Mouse (Mus musculus) midbrain, embryonic 10.5 days (tissue): ENCODE measurements at regions not wholly inside any gene's neighbourhood (a gene's known extent, or its start where the extent isn't known, plus 50 kb on each side); places are given as distances from the start of the nearest gene placed in this dataset.

Experiments
- DNase-seq: peaks from one replicate; pipeline ENCODE4 v3.0.0-alpha.2; 2017; ENCODE audit warnings: low spot score
- H3K27ac ChIP-seq: fragments of 300-500 bp; sonication (generic); replicated peaks from 2 replicates; pipeline ENCODE4 v1.5.1; 2016; ENCODE audit warnings: mild to moderate bottlenecking
- H3K27me3 ChIP-seq: fragments of 300-500 bp; sonication (generic); 2 replicates; pipeline ENCODE4 v1.6.1; 2016; ENCODE audit warnings: low read depth, mild to moderate bottlenecking; ENCODE audit not compliant: poor library complexity, severe bottlenecking
- H3K36me3 ChIP-seq: fragments of 300-500 bp; sonication (generic); 2 replicates; pipeline ENCODE4 v1.6.1; 2016; ENCODE audit warnings: mild to moderate bottlenecking, moderate library complexity
- H3K4me1 ChIP-seq: fragments of 300-500 bp; sonication (generic); 2 replicates; pipeline ENCODE4 v1.6.1; 2016
- H3K4me3 ChIP-seq: fragments of 300-500 bp; sonication (generic); 2 replicates; pipeline ENCODE4 v1.5.1; 2016; ENCODE audit warnings: mild to moderate bottlenecking, moderate library complexity
- H3K9me3 ChIP-seq: fragments of 300-500 bp; sonication (generic); replicated peaks from 2 replicates; pipeline ENCODE4 v1.6.1; 2016; ENCODE audit warnings: mild to moderate bottlenecking
- WGBS: fragments of 180-500 bp; shearing (Covaris S2); methylation state at CpG from one replicate; pipeline ENCODE4 v1.1.7; 2016; 5-methylcytosine and 5-hydroxymethylcytosine counted together

DNA sequence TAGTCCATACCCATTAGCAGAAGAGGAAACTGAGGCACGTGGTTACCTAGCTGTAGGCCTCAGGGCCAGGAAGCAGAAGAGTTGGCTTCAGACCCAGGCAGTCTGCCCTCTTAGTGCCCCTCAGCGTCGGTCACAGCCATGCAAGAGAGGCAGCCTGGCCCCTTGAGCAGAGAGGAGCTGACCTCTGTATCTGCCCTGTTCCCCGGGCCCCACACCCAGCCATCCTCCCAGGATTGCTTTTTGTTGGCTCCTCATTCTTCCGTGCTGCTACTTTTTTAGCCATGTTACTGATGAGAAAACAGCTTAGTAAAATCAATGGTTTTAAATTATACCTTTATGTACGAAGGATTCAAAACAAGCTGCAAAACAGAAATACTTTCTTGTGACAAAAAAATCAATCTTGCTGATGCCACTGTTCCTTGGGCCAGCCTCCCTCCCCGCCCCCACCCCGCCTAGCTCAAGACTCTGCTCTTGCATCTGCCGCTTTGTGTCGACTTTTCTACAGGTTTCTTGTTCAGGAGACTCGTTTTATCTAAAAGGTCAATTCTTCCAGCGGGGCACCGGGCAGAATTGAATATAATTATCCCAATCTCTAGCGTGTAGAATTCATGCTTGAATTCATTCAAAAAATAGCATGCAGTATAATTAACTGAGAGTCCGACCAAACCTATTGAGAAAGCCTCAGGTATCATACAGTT is 70.8 kb downstream of the Sall1 start:
- H3K36me3 ChIP-seq = no peaks in the 10 kb centered on the region
- peaks cover 23% of the 10 kb centered on the region for H3K4me1 ChIP-seq
- no peak for DNase-seq
- no peaks in the 10 kb centered on the region for H3K27me3 ChIP-seq
- H3K9me3 ChIP-seq = no peaks in the 10 kb centered on the region
- no peak overlapping the region for H3K4me3 ChIP-seq
- H3K27ac ChIP-seq = peak overlapping the region; percentile 67
- WGBS = 46% methylated on average over 15 of the region's 15 CpGs

DNA sequence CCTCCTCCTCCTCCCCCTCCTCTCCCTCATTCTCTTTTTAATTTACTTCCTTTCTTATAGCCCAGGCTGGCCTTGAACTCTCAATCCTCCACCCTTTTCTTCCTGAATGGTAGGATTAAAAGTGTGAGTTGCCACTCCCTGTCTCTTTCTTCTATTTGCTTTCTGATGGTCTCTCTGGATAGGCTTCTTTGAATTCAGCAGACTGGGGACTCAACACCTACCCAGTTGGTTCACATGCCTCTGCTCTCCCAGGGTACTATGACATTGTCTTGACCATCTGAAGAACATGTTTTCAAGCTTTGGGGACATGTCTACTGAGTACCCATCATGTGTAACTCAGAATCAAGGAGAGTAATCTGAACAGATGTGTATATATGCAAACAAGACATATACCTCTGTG is 85.1 kb downstream of the Sall1 start:
- no peak overlapping the region for H3K4me3 ChIP-seq
- no peak overlapping the region for H3K27ac ChIP-seq
- H3K9me3 ChIP-seq = peaks cover 12% of the 10 kb centered on the region; the same call in 1 of the 2 replicates
- no peaks in the 10 kb centered on the region for H3K4me1 ChIP-seq
- no peak for DNase-seq
- no peaks in the 10 kb centered on the region for H3K27me3 ChIP-seq
- no peaks in the 10 kb centered on the region for H3K36me3 ChIP-seq

- 0 out of 2 replicates have a peak, but pooled peaks cover 3% of the 10 kb centered on the region for H3K4me1 ChIP-seq
- WGBS = 69% methylated on average over 2 of the region's 2 CpGs
- H3K27ac ChIP-seq = no peak overlapping the region
- H3K4me3 ChIP-seq = no peak overlapping the region
- H3K9me3 ChIP-seq = peaks cover 20% of the 10 kb centered on the region; the same call in 1 of the 2 replicates
- DNase-seq = no peak
- H3K27me3 ChIP-seq = no peaks in the 10 kb centered on the region
- no peaks in the 10 kb centered on the region for H3K36me3 ChIP-seq
These were observed 90.8 kb downstream of the Sall1 start for GRCm38 (mm10) chr8:88953178-88953577.

DNA sequence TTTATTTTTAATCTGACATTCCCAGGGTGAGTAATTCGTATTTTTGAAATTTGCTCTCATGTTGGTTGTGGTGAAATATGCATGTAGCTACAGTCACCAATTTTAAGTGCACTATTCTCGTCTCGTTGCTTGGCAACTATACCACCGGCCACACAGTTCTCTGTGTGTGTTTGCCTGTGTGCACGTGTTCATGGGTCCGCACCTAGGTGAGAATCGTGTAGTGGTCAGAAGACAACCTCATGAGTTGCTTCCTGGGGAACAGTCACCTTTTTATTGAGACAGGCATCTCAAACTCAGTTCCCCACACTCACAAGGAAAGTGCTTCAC is 92.2 kb downstream of the Sall1 start:
- H3K27ac ChIP-seq = no peak overlapping the region
- no peak overlapping the region for H3K4me3 ChIP-seq
- no peaks in the 10 kb centered on the region for H3K36me3 ChIP-seq
- H3K27me3 ChIP-seq = no peaks in the 10 kb centered on the region
- 89% methylated on average over 7 of the region's 7 CpGs for WGBS
- no peak for DNase-seq
- peaks cover 12% of the 10 kb centered on the region; the same call in 1 of the 2 replicates for H3K9me3 ChIP-seq
- peaks cover 10% of the 10 kb centered on the region; the same call in 1 of the 2 replicates for H3K4me1 ChIP-seq

DNA sequence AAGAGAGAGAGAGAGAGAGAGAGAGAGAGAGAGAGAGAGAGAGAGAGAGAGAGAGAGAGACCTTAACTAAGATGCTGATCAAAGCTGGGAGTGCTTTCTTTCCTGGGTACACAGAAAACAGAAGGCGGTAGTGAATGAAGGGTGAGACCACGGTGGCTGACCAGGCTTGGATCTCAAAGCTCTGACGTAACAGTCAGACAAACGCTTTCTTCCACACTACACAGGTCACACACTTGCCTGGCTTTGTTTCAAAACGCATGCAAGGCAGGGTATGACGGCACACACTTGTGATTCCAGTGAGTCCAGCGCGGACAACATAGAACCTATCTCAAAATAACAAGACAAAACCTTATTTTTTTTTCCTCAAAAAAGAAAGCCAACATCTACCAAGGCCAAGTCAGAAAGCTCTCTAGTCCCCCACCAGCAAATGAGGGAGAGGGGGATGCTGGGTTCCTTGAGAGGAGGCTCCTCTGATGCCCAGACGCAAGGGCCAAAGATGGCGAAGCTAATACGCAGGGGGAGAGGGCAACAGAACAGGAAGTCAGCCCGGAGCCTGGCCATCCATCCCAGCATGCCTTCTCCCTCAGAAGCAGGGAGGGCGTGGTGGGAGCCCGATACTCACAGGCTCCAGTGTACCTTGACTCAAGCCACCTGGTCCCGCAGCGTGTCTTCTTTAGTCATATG is 92.7 kb downstream of the Sall1 start:
- H3K27me3 ChIP-seq = no peaks in the 10 kb centered on the region
- no peak overlapping the region for H3K27ac ChIP-seq
- H3K4me3 ChIP-seq = no peak overlapping the region
- DNase-seq = no peak
- H3K36me3 ChIP-seq = no peaks in the 10 kb centered on the region
- 91% methylated on average over 16 of the region's 16 CpGs for WGBS
- peaks cover 10% of the 10 kb centered on the region; the same call in 1 of the 2 replicates for H3K4me1 ChIP-seq
- peaks cover 8% of the 10 kb centered on the region; the same call in 1 of the 2 replicates for H3K9me3 ChIP-seq

DNA sequence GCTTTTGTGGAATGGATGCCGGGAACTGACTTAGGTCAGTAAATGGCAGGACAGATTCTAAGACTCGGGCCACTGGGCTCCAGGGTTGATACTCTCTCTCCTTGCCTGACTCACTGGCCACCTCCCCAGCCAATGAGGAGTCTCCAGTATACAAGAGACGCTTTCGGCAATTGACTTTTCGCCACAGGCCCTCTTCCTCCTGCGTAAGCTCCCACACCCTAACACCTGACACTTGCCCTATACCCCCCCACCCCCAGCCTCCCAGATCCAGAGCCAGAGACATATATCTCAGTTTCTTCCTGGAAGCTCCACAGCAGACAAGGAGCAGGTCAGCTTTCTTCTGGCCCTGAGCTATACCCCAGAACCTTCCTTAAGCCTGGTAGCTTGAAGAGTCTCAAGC is 94.0 kb downstream of the Sall1 start:
- Histone ChIP-seq H3K9me3 (peaks cover 8% of the 10 kb centered on the region; the same call in 1 of the 2 replicates), H3K27ac (no peak overlapping the region), H3K4me1 (peaks cover 14% of the 10 kb centered on the region; the same call in 1 of the 2 replicates), H3K36me3 (no peaks in the 10 kb centered on the region), H3K4me3 (no peak overlapping the region), H3K27me3 (no peaks in the 10 kb centered on the region)
- DNase-seq = no peak
- 90% methylated on average over 6 of the region's 6 CpGs for WGBS

GRCm38 (mm10) chr8:88948981-88949380 is 95.0 kb downstream of the Sall1 start:
- Histone ChIP-seq H3K27ac (no peak overlapping the region), H3K27me3 (no peaks in the 10 kb centered on the region), H3K36me3 (no peaks in the 10 kb centered on the region), H3K9me3 (peaks cover 8% of the 10 kb centered on the region; the same call in 1 of the 2 replicates), H3K4me1 (peaks cover 14% of the 10 kb centered on the region; the same call in 1 of the 2 replicates), H3K4me3 (no peak overlapping the region)
- no peak for DNase-seq
- 94% methylated on average over 16 of the region's 16 CpGs for WGBS

- Histone ChIP-seq H3K4me3 (no peak overlapping the region), H3K27ac (peak overlapping the region; percentile 39), H3K36me3 (no peaks in the 10 kb centered on the region), H3K4me1 (peaks cover 14% of the 10 kb centered on the region; the same call in 1 of the 2 replicates), H3K27me3 (no peaks in the 10 kb centered on the region), H3K9me3 (peaks cover 8% of the 10 kb centered on the region; the same call in 1 of the 2 replicates)
- WGBS = 80% methylated on average over 6 of the region's 6 CpGs
- no peak for DNase-seq
These were observed 95.6 kb downstream of the Sall1 start for GRCm38 (mm10) chr8:88948328-88948727.

- WGBS = 76% methylated on average over 3 of the region's 3 CpGs
- Histone ChIP-seq H3K4me1 (peaks cover 14% of the 10 kb centered on the region; the same call in 1 of the 2 replicates), H3K36me3 (no peaks in the 10 kb centered on the region), H3K27ac (no peak overlapping the region), H3K9me3 (peaks cover 8% of the 10 kb centered on the region; the same call in 1 of the 2 replicates), H3K27me3 (no peaks in the 10 kb centered on the region), H3K4me3 (no peak overlapping the region)
- DNase-seq = no peak
These were observed 96.6 kb downstream of the Sall1 start for GRCm38 (mm10) chr8:88947384-88947783.

- Histone ChIP-seq H3K27ac (no peak overlapping the region), H3K4me1 (peaks cover 19% of the 10 kb centered on the region; the same call in 1 of the 2 replicates), H3K4me3 (no peak overlapping the region), H3K36me3 (no peaks in the 10 kb centered on the region), H3K9me3 (peaks cover 6% of the 10 kb centered on the region; the same call in 1 of the 2 replicates), H3K27me3 (no peaks in the 10 kb centered on the region; the same call in 1 of the 2 replicates)
- DNase-seq = no peak
- 68% methylated on average over 8 of the region's 8 CpGs for WGBS
These were observed 98.3 kb downstream of the Sall1 start for GRCm38 (mm10) chr8:88945656-88946055.

DNA sequence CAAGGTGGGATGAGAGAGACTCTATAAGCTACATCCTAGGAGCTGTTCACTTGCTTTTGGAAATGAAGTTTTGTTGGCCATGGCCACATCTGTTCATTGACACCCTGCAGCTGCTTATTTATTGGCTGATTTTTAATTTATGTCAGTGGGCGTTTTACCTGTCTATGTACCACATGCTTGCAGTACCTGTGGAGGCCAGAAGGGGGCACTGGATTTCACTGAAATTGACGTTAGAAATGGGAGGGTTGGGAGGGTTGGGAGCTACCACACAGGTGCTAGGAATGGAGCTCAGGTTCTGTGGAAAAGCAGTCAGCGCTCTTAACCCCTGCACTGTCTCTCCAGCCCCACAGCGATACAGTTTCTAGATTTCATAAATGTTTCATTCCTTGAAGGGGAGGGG is 99.9 kb downstream of the Sall1 start:
- Histone ChIP-seq H3K27ac (no peak overlapping the region), H3K4me3 (no peak overlapping the region), H3K9me3 (no peaks in the 10 kb centered on the region), H3K4me1 (peaks cover 34% of the 10 kb centered on the region), H3K36me3 (no peaks in the 10 kb centered on the region), H3K27me3 (no peaks in the 10 kb centered on the region; the same call in 1 of the 2 replicates)
- 53% methylated on average over 4 of the region's 4 CpGs for WGBS
- peak; percentile 24 for DNase-seq

DNA sequence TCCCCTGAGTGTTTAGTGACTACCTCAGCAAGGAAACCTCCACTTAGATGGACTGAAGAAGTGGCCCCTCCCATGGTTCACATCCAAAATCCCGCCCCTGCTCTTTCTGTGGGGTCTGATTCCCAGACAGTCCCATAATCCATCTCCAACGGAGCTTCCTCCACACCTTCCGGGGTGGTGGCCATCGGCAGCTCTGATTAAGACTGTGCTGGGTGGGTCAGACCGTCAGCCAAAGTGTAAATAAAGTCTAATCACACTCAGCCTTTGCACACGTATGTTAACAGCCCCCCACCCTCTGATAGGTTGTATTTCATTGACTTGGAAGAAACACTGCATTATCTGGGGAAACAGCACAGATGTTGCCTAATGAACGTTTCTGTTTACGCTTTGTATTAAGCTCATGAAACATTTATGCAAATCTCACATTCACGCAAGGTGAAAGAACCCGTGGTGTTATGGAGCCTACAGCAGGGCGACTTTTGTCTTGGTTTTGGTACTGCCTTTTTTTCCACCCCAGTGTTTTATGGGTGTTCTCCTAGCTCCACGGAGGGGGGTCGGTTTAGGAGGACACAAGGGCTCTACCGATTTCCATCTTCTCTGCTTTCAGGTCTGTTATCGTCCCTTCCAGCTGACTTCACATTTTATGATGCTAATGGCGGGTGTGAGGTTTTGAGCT is 104.8 kb downstream of the Sall1 start:
- Histone ChIP-seq H3K27ac (0 out of 2 replicates have a peak overlapping the region, but pooled peaks have one; percentile 2), H3K36me3 (no peaks in the 10 kb centered on the region), H3K27me3 (no peaks in the 10 kb centered on the region; the same call in 1 of the 2 replicates), H3K4me3 (no peak overlapping the region), H3K4me1 (peaks cover 44% of the 10 kb centered on the region), H3K9me3 (peaks cover 4% of the 10 kb centered on the region; the same call in 1 of the 2 replicates)
- 55% methylated on average over 16 of the region's 16 CpGs for whole genome bisulfite sequencing
- DNase-seq = peak; percentile 27
